Mouse (Mus musculus) C2C12 (cell line): Measurements from ENCODE around the gene Olfr1359. TPM values are rescaled to one million over a fixed set of nuclear protein-coding genes. Genes with fewer than 3 reads are reported as not detected.
A peak's percentile ranks its signal among the peaks of the same experiment; 100 is the strongest.
"Not testable (repeated sequence)": the region's sequence is repeated elsewhere in the genome, so short reads cannot be mapped to it uniquely, and the experiment has no call there.

Experiments used
- H3K27me3 ChIP-seq: one replicate; pipeline ENCODE4 v1.6.1; 2011; ENCODE audit not compliant: control insufficient read depth, insufficient read depth, insufficient read length
- H3K36me3 ChIP-seq: one replicate; pipeline ENCODE4 v1.6.1; 2011; ENCODE audit not compliant: control insufficient read depth, insufficient read depth
- H3K4me3 ChIP-seq: one replicate; pipeline ENCODE4 v1.5.1; 2011; ENCODE audit warnings: mild to moderate bottlenecking, control low read depth; ENCODE audit not compliant: poor library complexity, insufficient read depth, severe bottlenecking
- H3K79me2 ChIP-seq: one replicate; pipeline ENCODE4 v1.6.1; 2011; ENCODE audit not compliant: control insufficient read depth, insufficient read depth
- H3K79me3 ChIP-seq: one replicate; pipeline ENCODE4 v1.6.1; 2011; ENCODE audit warnings: low read depth, control low read depth
- H3ac ChIP-seq: one replicate; pipeline ENCODE3; 2011; ENCODE audit warnings: low read depth; ENCODE audit not compliant: control insufficient read depth, insufficient read length
- CEBPB ChIP-seq: IDR thresholded peaks from one replicate; pipeline ENCODE4 v1.6.1; 2011; ENCODE audit warnings: low read depth, mild to moderate bottlenecking, control low read depth, moderate library complexity
- CTCF ChIP-seq: IDR thresholded peaks from one replicate; pipeline ENCODE4 v1.5.1; 2011; ENCODE audit not compliant: control insufficient read depth, insufficient read depth, insufficient read length
- FOSL1 ChIP-seq: IDR thresholded peaks from one replicate; pipeline ENCODE4 v1.8.0; 2011; ENCODE audit warnings: mild to moderate bottlenecking, low read length; ENCODE audit not compliant: poor library complexity, insufficient read depth, severe bottlenecking
- MAX ChIP-seq: IDR thresholded peaks from one replicate; pipeline ENCODE4 v1.6.1; 2011; ENCODE audit warnings: mild to moderate bottlenecking, control low read depth
- MYOD1 ChIP-seq: IDR thresholded peaks from one replicate; pipeline ENCODE4 v1.6.1; 2011; ENCODE audit warnings: low read depth; ENCODE audit not compliant: control insufficient read depth, insufficient read length
- MYOG ChIP-seq: IDR thresholded peaks from one replicate; pipeline ENCODE4 v1.6.1; 2011; ENCODE audit not compliant: control insufficient read depth, insufficient read length; ENCODE audit errors: extremely low read depth
- USF1 ChIP-seq: IDR thresholded peaks from one replicate; pipeline ENCODE4 v1.6.1; 2011; ENCODE audit warnings: low read depth, mild to moderate bottlenecking, control low read depth, moderate library complexity
- polyA plus RNA-seq: library from polyadenylated mRNA; unstranded; fragments of >200 nt; fragmentation: generic; extraction: Trizol; gene quantifications from one replicate; pipeline ENCODE4 v1.2.1, GENCODE M21; 2012; ENCODE audit warnings: missing spikeins

Gene Olfr1359
- polyA plus RNA-seq, 1 experiment, result not detected

- Histone ChIP-seq H3K27me3 (no peaks in the 10 kb centered on the region), H3ac (peak overlapping the region; percentile 57), H3K79me3 (no peaks in the 10 kb centered on the region), H3K79me2 (no peaks in the 10 kb centered on the region), H3K4me3 (peak overlapping the region; percentile 23), H3K36me3 (no peaks in the 10 kb centered on the region)
- TF ChIP-seq MYOG (no peak), MYOD1 (no peak), MAX (no peak), CEBPB (no peak), USF1 (no peak), CTCF (no peak), FOSL1 (no peak)
Measured at GRCm38 (mm10) chr13:21718381-21719080, 20.6 kb downstream of the Olfr1359 start.

DNA sequence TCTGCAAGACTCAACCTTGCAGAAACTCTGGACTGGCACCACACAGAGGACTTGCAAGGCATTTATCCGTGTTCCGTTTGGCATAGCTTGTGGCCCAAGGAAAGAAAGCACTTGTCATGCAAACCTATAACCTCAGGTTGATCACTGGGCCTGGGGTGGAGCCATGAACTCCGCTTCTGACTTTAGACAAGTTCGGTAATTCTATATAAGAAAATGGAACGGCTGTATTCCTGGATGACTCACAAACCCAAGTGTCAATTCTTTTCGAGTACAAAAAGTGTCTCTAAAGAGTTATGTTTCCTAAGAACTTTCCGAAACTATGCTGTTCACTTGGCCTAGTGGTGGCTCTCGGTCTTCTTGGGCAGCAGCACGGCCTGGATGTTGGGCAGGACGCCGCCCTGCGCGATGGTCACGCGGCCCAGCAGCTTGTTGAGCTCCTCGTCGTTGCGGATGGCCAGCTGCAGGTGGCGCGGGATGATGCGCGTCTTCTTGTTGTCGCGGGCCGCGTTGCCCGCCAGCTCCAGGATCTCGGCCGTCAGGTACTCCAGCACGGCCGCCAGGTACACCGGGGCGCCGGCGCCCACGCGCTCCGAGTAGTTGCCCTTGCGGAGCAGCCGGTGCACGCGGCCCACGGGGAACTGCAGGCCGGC lies 23.3 kb downstream of the Olfr1359 start:
- Histone ChIP-seq H3K4me3 (peak overlapping the region; percentile 31), H3ac (peak overlapping the region; percentile 85)
- H3K27me3 ChIP-seq, H3K79me3 ChIP-seq, H3K79me2 ChIP-seq, H3K36me3 ChIP-seq: not testable (repeated sequence)

- H3K27me3 ChIP-seq, H3K79me3 ChIP-seq, H3K79me2 ChIP-seq, H3K36me3 ChIP-seq: not testable (repeated sequence)
- peak within 1 kb of the TSS; percentile 31 for H3K4me3 ChIP-seq
- TF ChIP-seq MAX, result peak; percentile 35
- TF ChIP-seq CEBPB, result peak; percentile 22
- H3ac ChIP-seq, result peak within 1 kb of the TSS; percentile 85
Measured at GRCm38 (mm10) chr13:21721757-21722372, 24.0 kb downstream of the Olfr1359 start, which contains the start of gene Hist1h2bm. Gene Hist1h2bm (plus strand): TSS chr13:21722044.

DNA sequence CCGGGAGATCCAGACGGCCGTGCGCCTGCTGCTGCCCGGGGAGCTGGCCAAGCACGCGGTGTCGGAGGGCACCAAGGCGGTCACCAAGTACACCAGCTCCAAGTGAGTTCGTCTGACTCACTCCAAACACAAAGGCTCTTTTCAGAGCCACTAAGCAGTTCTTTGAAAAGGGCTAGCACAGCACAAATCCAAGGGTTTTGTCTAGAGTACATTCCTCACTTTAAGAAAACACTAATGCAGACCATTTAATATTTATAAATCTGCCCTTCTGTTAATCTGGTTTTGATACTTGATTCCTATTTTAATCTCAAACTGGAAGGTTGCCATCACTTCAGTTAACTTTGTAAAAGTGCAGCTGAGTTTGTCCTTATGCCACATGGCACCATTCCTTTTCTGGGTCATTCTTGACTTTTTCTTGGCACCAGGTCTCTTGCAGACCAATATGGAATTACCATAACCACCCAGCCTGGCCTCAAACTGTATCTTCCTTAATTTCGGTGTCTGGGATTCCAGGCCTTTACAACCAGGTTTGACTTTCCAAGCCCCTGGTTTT lies 24.5 kb downstream of the Olfr1359 start:
- Histone ChIP-seq H3K79me3 (no peaks in the 10 kb centered on the region), H3ac (peak overlapping the region; percentile 4), H3K36me3 (no peaks in the 10 kb centered on the region), H3K27me3 (no peaks in the 10 kb centered on the region), H3K4me3 (no peak overlapping the region), H3K79me2 (no peaks in the 10 kb centered on the region)
- TF ChIP-seq MYOG, result no peak

- H3K36me3 ChIP-seq, result no peaks in the 10 kb centered on the region
- H3ac ChIP-seq, result no peak overlapping the region
- no peak for TF ChIP-seq CTCF
- TF ChIP-seq FOSL1, result no peak
- no peak for TF ChIP-seq CEBPB
- TF ChIP-seq MYOG, result no peak
- TF ChIP-seq MAX, result no peak
- no peak for TF ChIP-seq MYOD1
- no peak for TF ChIP-seq USF1
- no peak overlapping the region for H3K4me3 ChIP-seq
- H3K27me3 ChIP-seq, result no peaks in the 10 kb centered on the region
- no peaks in the 10 kb centered on the region for H3K79me2 ChIP-seq
- H3K79me3 ChIP-seq, result no peaks in the 10 kb centered on the region
Measured at GRCm38 (mm10) chr13:21722993-21723836, 25.3 kb downstream of the Olfr1359 start.
